In genomic region chr19:29121394-29121793, GRCm38 (mm10) we compare ENCODE assay signal across 27 mouse cellular contexts. TPM values are rescaled to one million over a fixed set of nuclear protein-coding genes. Genes with fewer than 3 reads are reported as not detected.
A peak's percentile ranks its signal among the peaks of the same experiment; 100 is the strongest.
DNase-seq lines count a peak whose midpoint lies in the region; ATAC-seq and TF ChIP-seq lines count a peak whose summit lies in the region.
"Had no signal": no experiment of that assay in that cellular context is flagged by ENCODE, and none has a peak within 500 bp of the region (broad histone marks: within the 10 kb centered on the region; RNA-seq: fewer than 3 reads in every experiment).

No protein-coding gene starts in this region.

- H3K36me3 ChIP-seq in kidney, adult 2 months (ENCODE audit: control insufficient read depth, insufficient read depth, low read length): no peaks in the 10 kb centered on the region
- H3K36me3 ChIP-seq in kidney, embryonic 15.5 days: peaks cover 58% of the 10 kb centered on the region
- peaks cover 36% of the 10 kb centered on the region; the same call in 1 of the 2 replicates for H3K36me3 ChIP-seq in kidney, embryonic 14.5 days (ENCODE audit: control insufficient read depth, insufficient read depth, low read length)

- no peak overlapping the region for H3K4me3 ChIP-seq in kidney, adult 2 months (ENCODE audit: insufficient read depth, low read depth, low read length)
- H3K4me3 ChIP-seq in kidney, embryonic 15.5 days (replicated peaks): no peak overlapping the region
- H3K4me3 ChIP-seq in kidney, embryonic 14.5 days (ENCODE audit: low read length): no peak overlapping the region
- H3K4me3 ChIP-seq: forebrain, embryonic 10.5 days; gastrocnemius, adult 2 months; heart, embryonic 12.5 days; heart, embryonic 15.5 days; hindbrain, embryonic 10.5 days; hindbrain, embryonic 13.5 days had no signal

- no peaks in the 10 kb centered on the region for H3K9me3 ChIP-seq in kidney, embryonic 15.5 days (replicated peaks)
- no peaks in the 10 kb centered on the region for H3K9me3 ChIP-seq in kidney, embryonic 14.5 days (ENCODE audit: control insufficient read depth, low read length)
- H3K9me3 ChIP-seq: forebrain, embryonic 10.5 days; G1E; heart, embryonic 12.5 days; heart, embryonic 15.5 days; hindbrain, embryonic 10.5 days; hindbrain, embryonic 13.5 days had no signal

- no peak for TF ChIP-seq CTCF in kidney, adult 2 months (conservative IDR thresholded peaks at IDR 0.05; ENCODE audit: insufficient read depth, insufficient read length, low read depth, low read length)

- no peak for TF ChIP-seq POLR2A in kidney, adult 2 months (IDR thresholded peaks at IDR 0.05; ENCODE audit: low read depth, low read length)

- peaks cover 11% of the 10 kb centered on the region for H3K4me1 ChIP-seq in kidney, adult 2 months (ENCODE audit: control insufficient read depth, insufficient read depth, low read length)
- H3K4me1 ChIP-seq in kidney, embryonic 15.5 days: 0 out of 2 replicates have a peak, but pooled peaks cover 6% of the 10 kb centered on the region
- H3K4me1 ChIP-seq in kidney, embryonic 14.5 days (ENCODE audit: control insufficient read depth, insufficient read depth, low read length): no peaks in the 10 kb centered on the region
- H3K4me1 ChIP-seq: forebrain, embryonic 10.5 days; heart, embryonic 12.5 days; heart, embryonic 15.5 days; hindbrain, embryonic 10.5 days; hindbrain, embryonic 13.5 days had no signal

- ATAC-seq in kidney, embryonic 15.5 days (replicated peaks; ENCODE audit: low FRiP score): no peak
- ATAC-seq in kidney, embryonic 14.5 days (ENCODE audit: low FRiP score, low TSS enrichment): no peak
- ATAC-seq: forebrain, embryonic 14.5 days; forebrain, postnatal 0 days; hindbrain, embryonic 16.5 days; Patski had no signal

- no peak overlapping the region for H3K4me2 ChIP-seq in kidney, embryonic 15.5 days
- H3K4me2 ChIP-seq in kidney, embryonic 14.5 days (replicated peaks; ENCODE audit: low read depth, low read length): no peak overlapping the region
- H3K4me2 ChIP-seq: heart, embryonic 12.5 days; heart, embryonic 15.5 days; hindbrain, embryonic 13.5 days had no signal

- no peaks in the 10 kb centered on the region for H3K27me3 ChIP-seq in kidney, adult 2 months (replicated peaks; ENCODE audit: control insufficient read depth, insufficient read depth, low read length)
- H3K27me3 ChIP-seq in kidney, embryonic 15.5 days: no peaks in the 10 kb centered on the region
- no peaks in the 10 kb centered on the region for H3K27me3 ChIP-seq in kidney, embryonic 14.5 days (ENCODE audit: control insufficient read depth, insufficient read depth, low read length)
- H3K27me3 ChIP-seq: CH12.LX; heart, embryonic 12.5 days; heart, embryonic 15.5 days; hindbrain, embryonic 13.5 days; Patski had no signal

- peak overlapping the region; percentile 67 for H3K27ac ChIP-seq in kidney, adult 2 months (ENCODE audit: insufficient read depth, low read depth, low read length)
- no peak overlapping the region for H3K27ac ChIP-seq in kidney, embryonic 15.5 days
- peak overlapping the region; percentile 26; the same call in 1 of the 2 replicates for H3K27ac ChIP-seq in kidney, embryonic 14.5 days (ENCODE audit: low read depth, low read length)
- H3K27ac ChIP-seq: forebrain, embryonic 10.5 days; gastrocnemius, adult 2 months; heart, embryonic 15.5 days; hindbrain, embryonic 10.5 days; hindbrain, embryonic 13.5 days had no signal

- peak; percentile 37 for DNase-seq in adrenal gland, postnatal 10 days
- DNase-seq in adrenal gland, postnatal 14 days: no peak
- peak; percentile 52 for DNase-seq in kidney, adult 2 months
- no peak for DNase-seq in kidney, postnatal 10 days
- DNase-seq in right cerebral cortex, postnatal 4 days: no peak
- DNase-seq: B cell, adult 2 months; cerebellum, adult 18-20 months; cerebellum, adult 9-10 months; cerebellum, postnatal 14 days; forebrain, postnatal 0 days; gastrocnemius, adult 2 months; gastrocnemius, postnatal 14 days; heart, adult 11 months; heart, postnatal 10 days; heart, postnatal 36 days had no signal

- WGBS in kidney, adult 2 months: 54% methylated on average over 9 of the region's 9 CpGs
- WGBS in kidney, embryonic 15.5 days: 42% methylated on average over 9 of the region's 9 CpGs
- WGBS in kidney, embryonic 14.5 days: 48% methylated on average over 9 of the region's 9 CpGs

- H3K9ac ChIP-seq in kidney, embryonic 15.5 days: no peak overlapping the region
- H3K9ac ChIP-seq in kidney, embryonic 14.5 days (ENCODE audit: low read depth, low read length): no peak overlapping the region
- H3K9ac ChIP-seq: forebrain, postnatal 0 days; heart, embryonic 12.5 days; heart, embryonic 15.5 days; hindbrain, embryonic 13.5 days had no signal

RNA-seq across cellular contexts. Expression of gene Rcl1, which starts 20.2 kb away (rescaled TPM):
- total RNA-seq in adrenal gland, postnatal 10 days (2021): 10 to 100 TPM; 30.6 to 40.3 TPM
- 36.1 and 39.4 TPM in 2 replicates for total RNA-seq in adrenal gland, postnatal 14 days (2021)
- 16.9 and 17.6 TPM in 2 replicates for polyA plus RNA-seq in kidney, adult 2 months (2012; rRNA removed)
- polyA plus RNA-seq in kidney, embryonic 15.5 days (2015; fragmentation: Nextera tagmentation; extraction: Ambion mirVana): 63.1 and 63.8 TPM in 2 replicates
- polyA plus RNA-seq in kidney, embryonic 14.5 days (2014; fragmentation: Nextera tagmentation; extraction: Ambion mirVana): 52.3 and 66.0 TPM in 2 replicates

Comparison
In these comparisons a context has a peak if more than half of its experiments do, and no peak if none do; other contexts are left out.
1. DNase-seq: peak in adrenal gland, postnatal 10 days (single experiment) and kidney, adult 2 months (single experiment); none in adrenal gland, postnatal 14 days (single experiment), kidney, postnatal 10 days (single experiment) and right cerebral cortex, postnatal 4 days (single experiment).